Mouse (Mus musculus) erythroblast, embryonic 14.5 days (primary cell): ENCODE data around the gene Iqschfp. TPM values are rescaled to one million over a fixed set of nuclear protein-coding genes. Genes with fewer than 3 reads are reported as not detected.
A peak's percentile ranks its signal among the peaks of the same experiment; 100 is the strongest.

Experiments used
- H3K27me3 ChIP-seq: 2 replicates; pipeline ENCODE4 v1.6.1; 2012; ENCODE audit warnings: inconsistent platforms; ENCODE audit not compliant: control insufficient read depth
- H3K36me3 ChIP-seq: 2 replicates; pipeline ENCODE4 v1.6.1; 2012; ENCODE audit warnings: mild to moderate bottlenecking, inconsistent platforms; ENCODE audit not compliant: control insufficient read depth
- H3K4me1 ChIP-seq: 2 replicates; pipeline ENCODE4 v1.6.1; 2012; ENCODE audit warnings: inconsistent platforms; ENCODE audit not compliant: control insufficient read depth
- H3K4me3 ChIP-seq: replicated peaks from 2 replicates; pipeline ENCODE3; 2012; ENCODE audit warnings: moderate library complexity, mild to moderate bottlenecking, inconsistent platforms
- H3K9me3 ChIP-seq: 2 replicates; pipeline ENCODE4 v1.6.1; 2012; ENCODE audit warnings: low read length, inconsistent platforms, mixed read lengths; ENCODE audit not compliant: control insufficient read depth
- GATA1 ChIP-seq: IDR thresholded peaks from 2 replicates; pipeline ENCODE4 v1.6.1; 2012; ENCODE audit warnings: low read length, inconsistent platforms, mixed read lengths
- TAL1 ChIP-seq: IDR thresholded peaks from 3 replicates; pipeline ENCODE4 v1.6.1; 2012; ENCODE audit warnings: low read length, inconsistent platforms, mixed read lengths
- polyA plus RNA-seq: library from polyadenylated mRNA; stranded (reverse); fragments of >175 nt; gene quantifications from 2 replicates; pipeline ENCODE4 v1.2.3, GENCODE M21; 2012

Iqschfp gene
- polyA plus RNA-seq, 1 experiment = not detected

- H3K9me3 ChIP-seq = no peaks in the 10 kb centered on the region; the same call in 1 of the 2 replicates
- peaks cover 31% of the 10 kb centered on the region for H3K27me3 ChIP-seq
- H3K4me1 ChIP-seq = peaks cover 36% of the 10 kb centered on the region
Measured at GRCm38 (mm10) chr3:68499532-68500152, 607.6 kb downstream of the Iqschfp start.

GRCm38 (mm10) chr3:68504838-68505237, 612.8 kb downstream of the Iqschfp start:
- H3K4me1 ChIP-seq = peaks cover 23% of the 10 kb centered on the region
- H3K27me3 ChIP-seq = no peaks in the 10 kb centered on the region
- no peak overlapping the region for H3K4me3 ChIP-seq
- TF ChIP-seq GATA1 (no peak), TAL1 (no peak)
- H3K36me3 ChIP-seq = no peaks in the 10 kb centered on the region
- H3K9me3 ChIP-seq = no peaks in the 10 kb centered on the region

More at GRCm38 (mm10) chr3:68499532-68500152, 607.6 kb downstream of the Iqschfp start:
- no peaks in the 10 kb centered on the region for H3K36me3 ChIP-seq
- H3K4me3 ChIP-seq = no peak overlapping the region
- no peak for TF ChIP-seq GATA1
- TF ChIP-seq TAL1 = peak; percentile 30; the same call in 1 of the 3 replicates

DNA sequence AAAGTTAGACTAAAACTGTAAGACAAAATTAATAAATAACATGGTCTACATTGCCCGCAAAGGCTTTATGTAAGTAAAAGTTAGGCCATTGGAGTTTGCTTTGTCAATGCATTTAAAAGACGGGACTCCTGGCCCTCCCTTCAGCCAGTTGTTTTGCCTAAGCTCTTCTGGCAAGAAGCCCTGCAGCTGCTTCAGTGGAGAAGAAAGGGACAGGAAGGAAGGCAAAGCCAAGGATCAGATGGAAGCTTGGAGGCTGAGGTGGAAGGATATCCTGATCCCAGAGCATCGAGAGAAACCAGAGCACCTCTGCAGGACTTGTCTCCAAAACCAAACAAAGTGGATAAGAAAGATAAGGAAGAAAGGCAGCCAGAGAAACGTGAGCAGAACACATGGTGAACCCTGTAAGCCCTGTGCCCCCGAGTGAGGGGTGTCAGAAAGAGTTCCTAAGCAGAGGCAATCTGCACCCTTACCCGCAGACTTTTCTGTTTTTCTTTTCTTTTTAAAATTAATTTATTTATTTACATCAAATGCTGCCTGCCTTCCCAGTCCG, 614.8 kb downstream of the Iqschfp start:
- Histone ChIP-seq H3K9me3 (no peaks in the 10 kb centered on the region), H3K36me3 (no peaks in the 10 kb centered on the region), H3K4me1 (peaks cover 34% of the 10 kb centered on the region), H3K4me3 (no peak overlapping the region), H3K27me3 (no peaks in the 10 kb centered on the region)
- TF ChIP-seq GATA1 (no peak), TAL1 (no peak)

GRCm38 (mm10) chr3:68508629-68509028, 616.6 kb downstream of the Iqschfp start:
- H3K4me3 ChIP-seq = no peak overlapping the region
- H3K9me3 ChIP-seq = no peaks in the 10 kb centered on the region
- no peaks in the 10 kb centered on the region for H3K36me3 ChIP-seq
- H3K4me1 ChIP-seq = peaks cover 35% of the 10 kb centered on the region
- TF ChIP-seq TAL1 (no peak), GATA1 (no peak)
- no peaks in the 10 kb centered on the region for H3K27me3 ChIP-seq

DNA sequence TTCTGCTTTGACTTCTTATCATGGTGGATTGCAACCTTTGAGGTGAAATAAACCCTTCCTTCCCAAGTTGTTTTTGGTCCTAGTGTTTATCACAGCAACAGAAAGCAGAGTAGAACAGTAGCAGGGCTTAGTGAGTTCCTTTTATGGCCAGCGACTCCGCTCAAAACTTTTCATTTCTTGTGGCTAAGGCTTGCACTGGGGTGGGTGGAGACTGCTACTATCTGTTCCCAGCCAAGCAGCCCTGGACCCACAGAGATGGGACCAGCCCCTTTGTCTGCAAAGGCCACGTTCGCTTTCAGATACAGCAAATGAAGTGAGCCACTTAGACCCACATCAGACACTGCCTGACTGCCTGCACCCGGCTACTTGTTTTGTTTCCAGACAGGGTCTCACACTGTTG, 618.8 kb downstream of the Iqschfp start:
- H3K4me1 ChIP-seq = peaks cover 35% of the 10 kb centered on the region
- H3K9me3 ChIP-seq = no peaks in the 10 kb centered on the region
- H3K27me3 ChIP-seq = no peaks in the 10 kb centered on the region
- TF ChIP-seq TAL1 (no peak), GATA1 (no peak)
- H3K36me3 ChIP-seq = no peaks in the 10 kb centered on the region
- H3K4me3 ChIP-seq = peak overlapping the region; percentile 3

GRCm38 (mm10) chr3:68511744-68512143, 619.7 kb downstream of the Iqschfp start:
- Histone ChIP-seq H3K27me3 (no peaks in the 10 kb centered on the region), H3K9me3 (no peaks in the 10 kb centered on the region), H3K36me3 (no peaks in the 10 kb centered on the region), H3K4me3 (no peak overlapping the region), H3K4me1 (peaks cover 35% of the 10 kb centered on the region)
- TF ChIP-seq GATA1 = no peak
- no peak for TF ChIP-seq TAL1

DNA sequence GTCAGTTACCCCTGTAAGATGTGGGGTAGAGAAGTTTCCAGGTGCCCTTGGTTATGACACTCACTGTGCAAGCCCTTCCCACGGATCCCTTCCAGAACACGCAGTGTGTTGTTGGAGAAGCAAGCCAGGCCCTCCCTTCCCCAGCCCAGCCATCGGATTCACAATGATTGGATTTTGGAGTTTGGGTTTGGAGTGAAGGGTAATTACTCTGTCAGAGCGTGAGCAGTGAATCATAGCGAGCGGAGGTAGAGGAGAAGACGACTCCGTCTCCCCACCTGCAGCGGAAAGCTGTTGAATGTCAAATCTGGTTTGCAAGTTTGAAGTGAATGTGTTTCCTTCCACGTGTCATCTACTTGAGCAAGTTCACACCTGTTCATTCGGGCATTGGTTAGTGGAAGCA, 620.3 kb downstream of the Iqschfp start:
- TF ChIP-seq TAL1 (no peak), GATA1 (no peak)
- H3K27me3 ChIP-seq = no peaks in the 10 kb centered on the region
- no peaks in the 10 kb centered on the region for H3K9me3 ChIP-seq
- H3K4me3 ChIP-seq = no peak overlapping the region
- H3K4me1 ChIP-seq = peaks cover 32% of the 10 kb centered on the region
- H3K36me3 ChIP-seq = no peaks in the 10 kb centered on the region

- TF ChIP-seq TAL1 (no peak), GATA1 (no peak)
- Histone ChIP-seq H3K9me3 (no peaks in the 10 kb centered on the region), H3K36me3 (no peaks in the 10 kb centered on the region), H3K4me1 (peaks cover 28% of the 10 kb centered on the region), H3K4me3 (no peak overlapping the region), H3K27me3 (no peaks in the 10 kb centered on the region)
Measured at GRCm38 (mm10) chr3:68513340-68514119, 621.5 kb downstream of the Iqschfp start.

DNA sequence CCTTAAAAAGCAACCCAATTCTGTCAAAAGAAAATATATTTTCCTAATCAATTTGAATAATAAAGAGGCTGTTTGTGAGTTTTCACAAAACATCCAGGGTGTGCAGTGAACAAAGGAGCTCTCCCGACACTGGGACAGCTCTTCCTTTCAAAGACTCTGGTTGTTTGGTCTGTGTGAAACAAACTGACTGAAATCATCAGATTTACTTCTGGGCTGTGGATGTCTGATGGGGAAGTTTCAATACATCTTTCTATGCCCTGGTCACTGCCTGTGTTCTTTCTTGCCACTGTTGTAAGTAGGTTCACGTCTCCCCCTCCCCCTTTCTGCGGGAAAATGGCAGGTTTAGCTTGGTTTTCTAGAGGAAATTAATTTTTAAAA, 622.1 kb downstream of the Iqschfp start:
- Histone ChIP-seq H3K4me3 (no peak overlapping the region), H3K9me3 (no peaks in the 10 kb centered on the region), H3K36me3 (no peaks in the 10 kb centered on the region), H3K4me1 (peaks cover 23% of the 10 kb centered on the region), H3K27me3 (no peaks in the 10 kb centered on the region)
- TF ChIP-seq TAL1 (no peak), GATA1 (no peak)
